Comparison of ENCODE assay signal across 19 mouse cellular contexts in genomic region chr14:33812266-33812665, GRCm38 (mm10).
DNase-seq lines count a peak whose midpoint lies in the region; ATAC-seq and TF ChIP-seq lines count a peak whose summit lies in the region.
"Had no signal": no experiment of that assay in that cellular context is flagged by ENCODE, and none has a peak within 500 bp of the region (broad histone marks: within the 10 kb centered on the region; RNA-seq: fewer than 3 reads in every experiment).

No protein-coding gene starts in this region.

- DNase-seq in forebrain, embryonic 10.5 days (ENCODE audit: extremely low spot score, low spot score): no peak
- peak; percentile 23 for DNase-seq in hindbrain, postnatal 0 days (ENCODE audit: low spot score)
- DNase-seq in hindbrain, embryonic 14.5 days (ENCODE audit: low spot score): no peak
- DNase-seq in midbrain, postnatal 0 days (ENCODE audit: low spot score): peak; percentile 8
- peak; percentile 12 for DNase-seq in brain, adult 2 months (ENCODE audit: low read depth, low spot score)
- no peak for DNase-seq in ovary, adult 18-20 months (ENCODE audit: low spot score)
- DNase-seq: adrenal gland, postnatal 14 days; cerebellum, adult 8-10 months; gastrocnemius, postnatal 36 days; heart, postnatal 36 days; kidney, adult 11 months had no signal

- WGBS in forebrain, embryonic 15.5 days: 72% methylated on average over 8 of the region's 8 CpGs
- 91% methylated on average over 8 of the region's 8 CpGs for WGBS in forebrain, embryonic 10.5 days
- 71% methylated on average over 8 of the region's 8 CpGs for WGBS in hindbrain, postnatal 0 days
- WGBS in hindbrain, embryonic 14.5 days: 78% methylated on average over 8 of the region's 8 CpGs
- 78% methylated on average over 8 of the region's 8 CpGs for WGBS in midbrain, postnatal 0 days
- WGBS in midbrain, embryonic 16.5 days: 82% methylated on average over 8 of the region's 8 CpGs

- H3K9me3 ChIP-seq in forebrain, embryonic 15.5 days: no peaks in the 10 kb centered on the region
- H3K9me3 ChIP-seq in forebrain, embryonic 10.5 days: no peaks in the 10 kb centered on the region
- H3K9me3 ChIP-seq in hindbrain, postnatal 0 days (ENCODE audit: low read length): no peaks in the 10 kb centered on the region
- no peaks in the 10 kb centered on the region for H3K9me3 ChIP-seq in hindbrain, embryonic 14.5 days (ENCODE audit: control insufficient read depth, low read length)
- H3K9me3 ChIP-seq in midbrain, postnatal 0 days (ENCODE audit: low read length): no peaks in the 10 kb centered on the region
- no peaks in the 10 kb centered on the region for H3K9me3 ChIP-seq in midbrain, embryonic 16.5 days (replicated peaks; ENCODE audit: control insufficient read depth, low read length, poor library complexity, severe bottlenecking)
- H3K9me3 ChIP-seq: embryonic facial prominence, embryonic 12.5 days; heart, embryonic 13.5 days; hindbrain, embryonic 12.5 days had no signal

- H3K27me3 ChIP-seq in forebrain, embryonic 15.5 days: no peaks in the 10 kb centered on the region
- H3K27me3 ChIP-seq in forebrain, embryonic 10.5 days (ENCODE audit: poor library complexity, severe bottlenecking): no peaks in the 10 kb centered on the region
- H3K27me3 ChIP-seq in hindbrain, postnatal 0 days (ENCODE audit: insufficient read depth, low read length): no peaks in the 10 kb centered on the region
- no peaks in the 10 kb centered on the region for H3K27me3 ChIP-seq in hindbrain, embryonic 14.5 days (ENCODE audit: control insufficient read depth, insufficient read depth, low read length)
- H3K27me3 ChIP-seq in midbrain, postnatal 0 days (ENCODE audit: insufficient read depth, low read length): no peaks in the 10 kb centered on the region
- H3K27me3 ChIP-seq in midbrain, embryonic 16.5 days (ENCODE audit: control insufficient read depth, insufficient read depth, low read depth, low read length): no peaks in the 10 kb centered on the region
- H3K27me3 ChIP-seq: CH12.LX; embryonic facial prominence, embryonic 12.5 days; heart, embryonic 13.5 days; hindbrain, embryonic 12.5 days had no signal

- ATAC-seq in forebrain, embryonic 15.5 days (replicated peaks): peak; percentile 55; the same call in 1 of the 2 replicates
- ATAC-seq in hindbrain, postnatal 0 days: no peak
- no peak for ATAC-seq in hindbrain, embryonic 14.5 days (ENCODE audit: low FRiP score)
- ATAC-seq in midbrain, postnatal 0 days (ENCODE audit: low FRiP score): no peak
- no peak for ATAC-seq in midbrain, embryonic 16.5 days
- ATAC-seq: activated CD4-positive, CD25-positive, alpha-beta regulatory T cell, adult 4 months; Patski had no signal

- TF ChIP-seq CTCF in hindbrain, postnatal 0 days (IDR thresholded peaks at IDR 0.05; ENCODE audit: low read depth): no peak
- TF ChIP-seq CTCF in midbrain, postnatal 0 days (IDR thresholded peaks at IDR 0.05): no peak

- H3K4me1 ChIP-seq in forebrain, embryonic 15.5 days: no peaks in the 10 kb centered on the region
- H3K4me1 ChIP-seq in forebrain, embryonic 10.5 days: peaks cover 11% of the 10 kb centered on the region
- 0 out of 2 replicates have a peak, but pooled peaks cover 7% of the 10 kb centered on the region for H3K4me1 ChIP-seq in hindbrain, postnatal 0 days (ENCODE audit: insufficient read depth, low read length)
- H3K4me1 ChIP-seq in hindbrain, embryonic 14.5 days (replicated peaks; ENCODE audit: control insufficient read depth, insufficient read depth, low read length): peaks cover 5% of the 10 kb centered on the region; the same call in 1 of the 2 replicates
- no peaks in the 10 kb centered on the region for H3K4me1 ChIP-seq in midbrain, postnatal 0 days (ENCODE audit: insufficient read depth, low read length)
- no peaks in the 10 kb centered on the region for H3K4me1 ChIP-seq in midbrain, embryonic 16.5 days (ENCODE audit: control insufficient read depth, insufficient read depth, low read length)

- no peak overlapping the region for H3K9ac ChIP-seq in forebrain, embryonic 15.5 days (replicated peaks)
- no peak overlapping the region for H3K9ac ChIP-seq in hindbrain, postnatal 0 days (replicated peaks; ENCODE audit: low read length)
- no peak overlapping the region for H3K9ac ChIP-seq in hindbrain, embryonic 14.5 days
- H3K9ac ChIP-seq in midbrain, postnatal 0 days (replicated peaks; ENCODE audit: low read length, poor library complexity, severe bottlenecking): no peak overlapping the region
- H3K9ac ChIP-seq in midbrain, embryonic 16.5 days (ENCODE audit: low read depth, low read length): no peak overlapping the region
- H3K9ac ChIP-seq: embryonic facial prominence, embryonic 12.5 days; heart, embryonic 13.5 days; hindbrain, embryonic 12.5 days had no signal

- H3K27ac ChIP-seq in forebrain, embryonic 15.5 days (replicated peaks): no peak overlapping the region
- no peak overlapping the region for H3K27ac ChIP-seq in forebrain, embryonic 10.5 days
- H3K27ac ChIP-seq in hindbrain, postnatal 0 days: no peak overlapping the region
- no peak overlapping the region for H3K27ac ChIP-seq in hindbrain, embryonic 14.5 days
- no peak overlapping the region for H3K27ac ChIP-seq in midbrain, postnatal 0 days (ENCODE audit: low read depth, low read length)
- H3K27ac ChIP-seq in midbrain, embryonic 16.5 days (ENCODE audit: low read length): no peak overlapping the region
- H3K27ac ChIP-seq: embryonic facial prominence, embryonic 12.5 days; heart, embryonic 13.5 days; hindbrain, embryonic 12.5 days had no signal

- no peaks in the 10 kb centered on the region for H3K36me3 ChIP-seq in forebrain, embryonic 15.5 days
- no peaks in the 10 kb centered on the region for H3K36me3 ChIP-seq in forebrain, embryonic 10.5 days (replicated peaks)
- no peaks in the 10 kb centered on the region for H3K36me3 ChIP-seq in hindbrain, postnatal 0 days (ENCODE audit: insufficient read depth, low read length)
- H3K36me3 ChIP-seq in hindbrain, embryonic 14.5 days (replicated peaks; ENCODE audit: control insufficient read depth, insufficient read depth): no peaks in the 10 kb centered on the region
- no peaks in the 10 kb centered on the region for H3K36me3 ChIP-seq in midbrain, postnatal 0 days (ENCODE audit: insufficient read depth, low read length)
- H3K36me3 ChIP-seq in midbrain, embryonic 16.5 days (ENCODE audit: control insufficient read depth, insufficient read depth, low read length): no peaks in the 10 kb centered on the region
- H3K36me3 ChIP-seq: embryonic facial prominence, embryonic 12.5 days; heart, embryonic 13.5 days; hindbrain, embryonic 12.5 days had no signal

- no peak overlapping the region for H3K4me2 ChIP-seq in forebrain, embryonic 15.5 days (replicated peaks)
- H3K4me2 ChIP-seq in hindbrain, postnatal 0 days (ENCODE audit: low read depth, low read length): no peak overlapping the region
- no peak overlapping the region for H3K4me2 ChIP-seq in hindbrain, embryonic 14.5 days (replicated peaks)
- no peak overlapping the region for H3K4me2 ChIP-seq in midbrain, postnatal 0 days (ENCODE audit: low read depth, low read length, poor library complexity, severe bottlenecking)
- no peak overlapping the region for H3K4me2 ChIP-seq in midbrain, embryonic 16.5 days (ENCODE audit: low read length)
- H3K4me2 ChIP-seq: embryonic facial prominence, embryonic 12.5 days; heart, embryonic 13.5 days; hindbrain, embryonic 12.5 days had no signal

- H3K4me3 ChIP-seq in forebrain, embryonic 15.5 days: no peak overlapping the region
- no peak overlapping the region for H3K4me3 ChIP-seq in forebrain, embryonic 10.5 days
- no peak overlapping the region for H3K4me3 ChIP-seq in hindbrain, postnatal 0 days (ENCODE audit: low read length)
- no peak overlapping the region for H3K4me3 ChIP-seq in hindbrain, embryonic 14.5 days (replicated peaks; ENCODE audit: low read length)
- no peak overlapping the region for H3K4me3 ChIP-seq in midbrain, postnatal 0 days (ENCODE audit: low read depth, low read length)
- H3K4me3 ChIP-seq in midbrain, embryonic 16.5 days (ENCODE audit: low read depth, low read length): no peak overlapping the region
- H3K4me3 ChIP-seq: embryonic facial prominence, embryonic 12.5 days; heart, embryonic 13.5 days; hindbrain, embryonic 12.5 days had no signal

Comparison
In these comparisons a context has a peak if more than half of its experiments do, and no peak if none do; other contexts are left out.
1. DNase-seq: peak in hindbrain, postnatal 0 days (single experiment), midbrain, postnatal 0 days (single experiment) and brain, adult 2 months (single experiment); none in forebrain, embryonic 10.5 days (single experiment), hindbrain, embryonic 14.5 days (single experiment) and ovary, adult 18-20 months (single experiment).